Mouse (Mus musculus) hindbrain, embryonic 14.5 days (tissue): Measurements from ENCODE around the gene Espnl. TPM values are rescaled to one million over a fixed set of nuclear protein-coding genes. Genes with fewer than 3 reads are reported as not detected.

Source experiments
- ATAC-seq: fragments of 200-750 bp; cut with Nextera tagmentation; 2 replicates; pipeline ENCODE4 v1.8.0; 2017; ENCODE audit warnings: moderate number of reproducible peaks, mild to moderate bottlenecking, moderate TSS enrichment, moderate library complexity; ENCODE audit not compliant: low FRiP score
- DNase-seq: peaks from one replicate; pipeline ENCODE4 v3.0.0-alpha.2; 2015; ENCODE audit warnings: low spot score
- H3K27ac ChIP-seq: fragments of 300-500 bp; sonication (generic); 2 replicates; pipeline ENCODE4 v1.5.1; 2014; ENCODE audit warnings: mild to moderate bottlenecking, moderate library complexity
- H3K27me3 ChIP-seq: fragments of 300-500 bp; sonication (generic); 2 replicates; pipeline ENCODE4 v1.6.1; 2014; ENCODE audit warnings: mild to moderate bottlenecking, low read length, mixed read lengths; ENCODE audit not compliant: control insufficient read depth, insufficient read depth
- H3K36me3 ChIP-seq: fragments of 300-500 bp; sonication (generic); replicated peaks from 2 replicates; pipeline ENCODE4 v1.6.1; 2014; ENCODE audit not compliant: control insufficient read depth, insufficient read depth
- H3K4me1 ChIP-seq: fragments of 300-500 bp; sonication (generic); replicated peaks from 2 replicates; pipeline ENCODE4 v1.6.1; 2014; ENCODE audit warnings: antibody characterized with exemption, low read length, mixed read lengths; ENCODE audit not compliant: control insufficient read depth, insufficient read depth
- H3K4me2 ChIP-seq: fragments of 300-500 bp; sonication (generic); replicated peaks from 2 replicates; pipeline ENCODE4 v1.6.1; 2014; ENCODE audit warnings: mild to moderate bottlenecking, moderate library complexity
- H3K4me3 ChIP-seq: fragments of 300-500 bp; sonication (generic); replicated peaks from 2 replicates; pipeline ENCODE4 v1.5.1; 2014; ENCODE audit warnings: mild to moderate bottlenecking, low read length
- H3K9ac ChIP-seq: fragments of 300-500 bp; sonication (generic); 2 replicates; pipeline ENCODE4 v1.6.1; 2014
- H3K9me3 ChIP-seq: fragments of 300-500 bp; sonication (generic); 2 replicates; pipeline ENCODE4 v1.6.1; 2016; ENCODE audit warnings: low read length; ENCODE audit not compliant: control insufficient read depth
- WGBS: fragments of 180-500 bp; shearing (Covaris S2); extraction: QIAGEN DNeasy Blood & Tissue Kit; methylation state at CpG from one replicate; pipeline ENCODE4 v1.1.7; 2014; 5-methylcytosine and 5-hydroxymethylcytosine counted together
- polyA plus RNA-seq: library from polyadenylated mRNA; unstranded; fragments of >200 nt; fragmentation: Nextera tagmentation; extraction: Ambion mirVana; gene quantifications from 2 replicates; pipeline ENCODE4 v1.2.1, GENCODE M21; 2014

The Espnl gene
- polyA plus RNA-seq, 1 experiment from 2014 or later: 0.17 TPM

DNA sequence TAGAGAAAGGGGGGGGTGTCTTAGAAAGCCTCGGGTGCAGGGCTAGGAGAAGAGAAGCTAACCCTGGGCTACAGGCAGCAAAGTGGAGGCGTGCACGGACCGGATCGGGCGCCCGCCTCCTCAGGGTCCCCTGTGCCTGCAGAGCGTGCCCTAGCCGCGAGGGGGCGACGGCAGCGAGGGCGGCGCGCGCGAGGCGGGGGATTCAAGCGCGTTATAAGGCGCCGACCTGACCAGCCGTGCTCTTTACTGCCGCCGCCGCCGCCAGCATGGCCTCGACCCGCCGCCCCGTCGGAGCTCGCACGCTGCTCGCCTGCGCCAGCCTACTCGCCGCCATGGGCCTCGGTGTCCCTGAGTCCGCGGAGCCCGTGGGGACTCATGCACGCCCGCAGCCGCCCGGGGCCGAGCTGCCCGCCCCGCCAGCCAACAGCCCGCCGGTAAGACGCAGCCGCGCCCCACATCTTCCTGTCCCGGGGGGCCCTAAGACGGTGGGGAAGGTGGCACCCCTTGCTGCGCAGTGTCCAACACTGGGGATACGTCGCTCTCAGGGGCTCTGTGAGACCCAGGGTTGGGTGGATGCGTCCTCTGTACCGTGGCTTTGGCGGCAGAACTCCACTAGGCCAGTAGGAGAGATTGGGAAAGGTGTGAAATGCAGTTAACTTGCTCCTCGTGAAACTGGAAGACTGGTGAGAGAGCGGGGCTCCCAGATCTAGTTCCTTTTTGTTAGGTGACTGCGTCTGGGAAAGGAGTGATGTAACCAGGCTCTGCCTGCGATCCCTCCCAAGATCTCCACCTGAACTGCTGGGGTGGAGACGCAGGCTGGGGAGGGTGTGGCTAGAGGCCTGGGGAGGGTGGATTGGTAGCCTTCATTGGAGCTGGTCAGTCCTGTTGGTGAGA, 44.6 kb downstream of the Espnl start, which contains the start of gene Erfe:
Erfe (plus strand) TSS at position 216 of the 894 bp plus-strand sequence.
- Histone ChIP-seq H3K9ac (peak within 1 kb of the TSS; percentile 53), H3K9me3 (peaks cover 9% of the 10 kb centered on the region; the same call in 1 of the 2 replicates), H3K27me3 (peaks cover 12% of the 10 kb centered on the region), H3K4me2 (peak within 1 kb of the TSS; percentile 62), H3K27ac (no peak within 1 kb of the TSS), H3K4me1 (no peaks in the 10 kb centered on the region), H3K36me3 (peaks cover 21% of the 10 kb centered on the region), H3K4me3 (peak within 1 kb of the TSS; percentile 29)
- ATAC-seq: peak; percentile 43; the same call in 1 of the 2 replicates
- 2% methylated on average over 38 of the region's 68 CpGs for WGBS
- DNase-seq: peak; percentile 40

GRCm38 (mm10) chr1:91367295-91367694, 45.4 kb downstream of the Espnl start:
- H3K4me2 ChIP-seq: no peak overlapping the region

GRCm38 (mm10) chr1:91369408-91369807, 47.5 kb downstream of the Espnl start:
- ATAC-seq (no peak), DNase-seq (no peak)
- WGBS: 66% methylated on average over 4 of the region's 4 CpGs
- H3K9ac ChIP-seq: no peak overlapping the region
- no peak overlapping the region for H3K4me3 ChIP-seq
- no peaks in the 10 kb centered on the region for H3K4me1 ChIP-seq
- peaks cover 50% of the 10 kb centered on the region for H3K36me3 ChIP-seq
- no peak overlapping the region for H3K4me2 ChIP-seq
- H3K27ac ChIP-seq: no peak overlapping the region
- H3K9me3 ChIP-seq: peaks cover 2% of the 10 kb centered on the region; the same call in 1 of the 2 replicates
- H3K27me3 ChIP-seq: peaks cover 12% of the 10 kb centered on the region

More at GRCm38 (mm10) chr1:91367295-91367694, 45.4 kb downstream of the Espnl start:
- ATAC-seq (no peak), DNase-seq (no peak)
- Histone ChIP-seq H3K27me3 (peaks cover 12% of the 10 kb centered on the region), H3K27ac (no peak overlapping the region), H3K9ac (no peak overlapping the region), H3K9me3 (peaks cover 9% of the 10 kb centered on the region; the same call in 1 of the 2 replicates), H3K36me3 (peaks cover 29% of the 10 kb centered on the region), H3K4me1 (no peaks in the 10 kb centered on the region), H3K4me3 (no peak overlapping the region)
- 97% methylated on average over 3 of the region's 3 CpGs for WGBS

GRCm38 (mm10) chr1:91370055-91370454, 48.2 kb downstream of the Espnl start:
- no peak overlapping the region for H3K9ac ChIP-seq
- H3K36me3 ChIP-seq: peaks cover 57% of the 10 kb centered on the region
- H3K4me3 ChIP-seq: no peak overlapping the region
- no peaks in the 10 kb centered on the region for H3K4me1 ChIP-seq
- H3K27ac ChIP-seq: no peak overlapping the region
- no peaks in the 10 kb centered on the region for H3K9me3 ChIP-seq
- no peak for DNase-seq
- 81% methylated on average over 22 of the region's 23 CpGs for WGBS
- peaks cover 12% of the 10 kb centered on the region for H3K27me3 ChIP-seq
- no peak overlapping the region for H3K4me2 ChIP-seq
- no peak for ATAC-seq

GRCm38 (mm10) chr1:91373414-91373835, 51.5 kb downstream of the Espnl start:
- Histone ChIP-seq H3K9me3 (no peaks in the 10 kb centered on the region), H3K36me3 (peaks cover 90% of the 10 kb centered on the region), H3K27ac (no peak overlapping the region), H3K4me3 (no peak overlapping the region), H3K4me1 (no peaks in the 10 kb centered on the region), H3K9ac (no peak overlapping the region), H3K4me2 (no peak overlapping the region), H3K27me3 (no peaks in the 10 kb centered on the region)
- no peak for DNase-seq
- 94% methylated on average over 6 of the region's 6 CpGs for WGBS
- no peak for ATAC-seq

DNA sequence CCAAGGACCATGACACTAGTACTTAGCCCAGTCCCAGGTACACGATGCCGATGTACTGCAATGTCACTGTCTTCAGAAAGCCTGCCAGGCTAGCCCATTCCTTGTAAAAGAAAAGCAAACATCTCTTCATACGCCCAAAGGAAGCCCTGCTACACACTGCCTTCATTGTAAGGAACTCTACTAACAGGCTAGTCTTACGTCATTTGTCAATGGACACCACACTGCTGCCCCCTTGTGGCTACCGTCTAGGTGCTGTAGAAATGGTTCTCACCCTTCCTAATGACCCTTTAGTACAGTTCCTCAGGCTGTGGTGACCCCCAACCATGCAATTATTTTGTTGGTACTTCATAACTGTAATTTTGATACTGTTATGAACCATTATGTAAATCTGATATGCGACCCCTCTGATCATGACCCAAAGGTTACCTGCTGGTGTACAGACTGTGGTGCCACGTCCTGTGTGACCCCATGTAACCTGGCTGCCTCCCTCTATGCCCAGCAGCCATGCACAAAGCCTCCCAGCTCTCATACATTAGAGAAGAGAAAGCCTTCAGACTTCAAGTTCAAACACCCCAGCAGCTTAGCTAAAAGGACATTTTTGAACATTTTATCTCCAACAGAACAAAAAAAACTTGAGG, 58.7 kb downstream of the Espnl start:
- Histone ChIP-seq H3K4me2 (no peak overlapping the region), H3K9ac (no peak overlapping the region), H3K27ac (no peak overlapping the region), H3K36me3 (peaks cover 96% of the 10 kb centered on the region), H3K9me3 (no peaks in the 10 kb centered on the region), H3K27me3 (no peaks in the 10 kb centered on the region), H3K4me1 (no peaks in the 10 kb centered on the region), H3K4me3 (no peak overlapping the region)
- peak; percentile 48; the same call in 1 of the 2 replicates for ATAC-seq
- WGBS: 61% methylated on average over 7 of the region's 7 CpGs
- peak; percentile 83 for DNase-seq

DNA sequence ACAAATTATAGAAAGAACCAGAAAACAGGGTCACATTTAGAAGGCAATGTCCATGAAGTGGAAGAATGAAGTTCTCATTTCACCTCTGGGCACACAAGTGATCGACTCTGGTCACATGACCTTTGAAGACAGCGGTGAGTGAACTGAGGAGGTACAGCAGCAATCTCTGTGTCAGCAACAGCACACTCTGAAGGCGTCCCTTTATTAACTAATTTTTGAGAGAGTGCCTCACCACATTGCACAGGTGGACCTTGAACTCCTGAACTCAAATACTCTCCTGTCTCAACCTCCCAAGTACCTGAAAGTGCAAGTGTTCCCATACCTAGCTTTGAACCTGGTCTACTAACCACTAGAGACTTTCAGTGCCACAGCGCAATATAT, 59.2 kb downstream of the Espnl start:
- no peaks in the 10 kb centered on the region for H3K9me3 ChIP-seq
- H3K4me1 ChIP-seq: no peaks in the 10 kb centered on the region
- H3K9ac ChIP-seq: no peak overlapping the region
- peaks cover 96% of the 10 kb centered on the region for H3K36me3 ChIP-seq
- H3K27ac ChIP-seq: no peak overlapping the region
- H3K27me3 ChIP-seq: no peaks in the 10 kb centered on the region
- H3K4me3 ChIP-seq: no peak overlapping the region
- WGBS: 95% methylated on average over 4 of the region's 4 CpGs
- no peak for DNase-seq
- ATAC-seq: no peak
- no peak overlapping the region for H3K4me2 ChIP-seq

DNA sequence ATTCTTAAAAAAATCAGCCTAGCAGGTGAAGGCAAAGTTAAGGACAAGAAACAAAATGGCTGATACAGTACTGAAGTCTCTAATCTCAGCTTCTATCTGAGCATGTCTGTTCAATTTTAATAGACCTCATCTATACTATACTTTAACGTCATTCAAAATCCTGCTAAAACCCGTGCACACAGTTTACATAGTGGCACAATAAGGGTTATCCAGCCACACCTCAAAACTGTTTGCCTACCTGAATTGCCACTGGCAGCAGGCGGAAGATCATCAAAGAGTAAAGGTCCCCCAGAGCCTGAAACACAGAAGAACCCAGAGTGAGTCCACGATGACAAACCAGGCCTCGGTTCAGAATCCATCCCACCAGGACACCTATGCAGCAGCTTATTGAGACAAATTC, 68.5 kb downstream of the Espnl start:
- Histone ChIP-seq H3K27ac (no peak overlapping the region), H3K27me3 (no peaks in the 10 kb centered on the region), H3K9ac (no peak overlapping the region), H3K4me2 (no peak overlapping the region), H3K36me3 (peaks cover 67% of the 10 kb centered on the region), H3K4me1 (0 out of 2 replicates have a peak, but pooled peaks cover 3% of the 10 kb centered on the region), H3K4me3 (no peak overlapping the region), H3K9me3 (no peaks in the 10 kb centered on the region)
- no peak for ATAC-seq
- DNase-seq: no peak
- 98% methylated on average over 5 of the region's 5 CpGs for WGBS

- no peak for DNase-seq
- H3K27me3 ChIP-seq: no peaks in the 10 kb centered on the region
- H3K9ac ChIP-seq: peak overlapping the region; percentile 86
- 3% methylated on average over 12 of the region's 12 CpGs for WGBS
- H3K27ac ChIP-seq: peak overlapping the region; percentile 92
- H3K4me3 ChIP-seq: peak overlapping the region; percentile 89
- peaks cover 9% of the 10 kb centered on the region for H3K36me3 ChIP-seq
- peaks cover 27% of the 10 kb centered on the region for H3K4me1 ChIP-seq
- peak overlapping the region; percentile 89 for H3K4me2 ChIP-seq
- no peak for ATAC-seq
- H3K9me3 ChIP-seq: no peaks in the 10 kb centered on the region
Measured at GRCm38 (mm10) chr1:91397927-91398259, 76.0 kb downstream of the Espnl start.
